Mouse (Mus musculus): ENCODE results near the gene Ednrb.
"Not testable (repeated sequence)": the region's sequence is repeated elsewhere in the genome, so short reads cannot be mapped to it uniquely, and the experiment has no call there.

The Ednrb gene

GRCm38 (mm10) chr14:103822590-103822989 lies 21.6 kb downstream of the Ednrb start:
- no peak for DNase-seq

GRCm38 (mm10) chr14:103816637-103817308 lies 27.4 kb downstream of the Ednrb start:
- no peak for DNase-seq

GRCm38 (mm10) chr14:103815542-103815941 lies 28.7 kb downstream of the Ednrb start:
- no peak for DNase-seq

GRCm38 (mm10) chr14:103814015-103814691 lies 30.0 kb downstream of the Ednrb start:
- no peak for DNase-seq

GRCm38 (mm10) chr14:103813246-103813645 lies 31.0 kb downstream of the Ednrb start:
- no peak for DNase-seq

GRCm38 (mm10) chr14:103811291-103811690 lies 32.9 kb downstream of the Ednrb start:
- DNase-seq: no peak

GRCm38 (mm10) chr14:103803907-103804659 lies 40.1 kb downstream of the Ednrb start:
- DNase-seq: no peak

- no peak for DNase-seq
Measured at GRCm38 (mm10) chr14:103797123-103797522, 47.1 kb downstream of the Ednrb start.

GRCm38 (mm10) chr14:103795591-103795990 lies 48.6 kb downstream of the Ednrb start:
- DNase-seq: no peak

GRCm38 (mm10) chr14:103793409-103793808 lies 50.8 kb downstream of the Ednrb start:
- no peak for DNase-seq

GRCm38 (mm10) chr14:103792726-103793125 lies 51.5 kb downstream of the Ednrb start:
- DNase-seq: no peak

- DNase-seq: no peak
Measured at GRCm38 (mm10) chr14:103787547-103787946, 56.7 kb downstream of the Ednrb start.

GRCm38 (mm10) chr14:103785096-103785965 lies 58.9 kb downstream of the Ednrb start:
- DNase-seq: no peak

- DNase-seq: not testable (repeated sequence)
Measured at GRCm38 (mm10) chr14:103780336-103780735, 63.9 kb downstream of the Ednrb start.

GRCm38 (mm10) chr14:103779276-103779675 lies 64.9 kb downstream of the Ednrb start:
- DNase-seq: no peak

- DNase-seq: no peak
Measured at GRCm38 (mm10) chr14:103778533-103779151, 65.6 kb downstream of the Ednrb start.

- peak; percentile 6 for DNase-seq
Measured at GRCm38 (mm10) chr14:103778009-103778431, 66.2 kb downstream of the Ednrb start.

GRCm38 (mm10) chr14:103777386-103777785 lies 66.8 kb downstream of the Ednrb start:
- DNase-seq: no peak

GRCm38 (mm10) chr14:103769319-103770245 lies 74.6 kb downstream of the Ednrb start:
- DNase-seq: no peak

GRCm38 (mm10) chr14:103767488-103767887 lies 76.7 kb downstream of the Ednrb start:
- DNase-seq: no peak
